Mouse (Mus musculus): Measurements from ENCODE around the gene Trak2. TPM values are rescaled to one million over a fixed set of nuclear protein-coding genes. Genes with fewer than 3 reads are reported as not detected.
"Not testable (repeated sequence)": the region's sequence is repeated elsewhere in the genome, so short reads cannot be mapped to it uniquely, and the experiment has no call there.

The Trak2 gene
- total and polyA plus RNA-seq, 3 experiments: 37.4 to 68.5 (median 57.0) TPM

GRCm38 (mm10) chr1:58889826-58890546, 83.2 kb downstream of the Trak2 start:
- no peak for DNase-seq

GRCm38 (mm10) chr1:58885646-58886045, 87.6 kb downstream of the Trak2 start:
- DNase-seq: no peak

GRCm38 (mm10) chr1:58883279-58883678, 90.0 kb downstream of the Trak2 start:
- not testable (repeated sequence) for DNase-seq

GRCm38 (mm10) chr1:58879291-58879690, 93.9 kb downstream of the Trak2 start:
- not testable (repeated sequence) for DNase-seq

- not testable (repeated sequence) for DNase-seq
Observed at GRCm38 (mm10) chr1:58876500-58876899, 96.7 kb downstream of the Trak2 start.

- DNase-seq: not testable (repeated sequence)
Observed at GRCm38 (mm10) chr1:58860586-58860985, 112.6 kb downstream of the Trak2 start.

GRCm38 (mm10) chr1:58859738-58860365, 113.4 kb downstream of the Trak2 start:
- DNase-seq: peak; percentile 85

- DNase-seq: not testable (repeated sequence)
Observed at GRCm38 (mm10) chr1:58859131-58859530, 114.1 kb downstream of the Trak2 start.

GRCm38 (mm10) chr1:58856811-58857210, 116.4 kb downstream of the Trak2 start:
- peak; percentile 63 for DNase-seq

Other genes starting within 250 kb of the Trak2 start
- 10 to 100 TPM; 15.5 to 22.9 TPM for gene Casp8, start 178.1 kb downstream of the Trak2 start, total RNA-seq (2021)
- gene Casp8, start 178.1 kb downstream of the Trak2 start, polyA plus RNA-seq (2012; rRNA removed): 0.74 and 0.89 TPM in 2 replicates
- gene Stradb, start 92 bp upstream of the Trak2 start, total RNA-seq (2021): 10 to 100 TPM; 25.7 to 34.7 TPM
- 13.7 and 16.6 TPM in 2 replicates for gene Stradb, start 92 bp upstream of the Trak2 start, polyA plus RNA-seq (2012; rRNA removed)
- gene C2cd6, start 121.5 kb upstream of the Trak2 start, total RNA-seq (2021): not detected
- not detected in 2 replicates for gene C2cd6, start 121.5 kb upstream of the Trak2 start, polyA plus RNA-seq (2012; rRNA removed)
- 10 to 100 TPM; 18.1 to 25.8 TPM for gene Tmem237, start 147.0 kb upstream of the Trak2 start, total RNA-seq (2021)
- 1.8 and 2.1 TPM in 2 replicates for gene Tmem237, start 147.0 kb upstream of the Trak2 start, polyA plus RNA-seq (2012; rRNA removed)
- under 1 TPM in 1 of 2 experiments, not detected in 1; 0.37 TPM for gene Mpp4, start 190.0 kb upstream of the Trak2 start, total RNA-seq (2021)
- gene Mpp4, start 190.0 kb upstream of the Trak2 start, polyA plus RNA-seq (2012; rRNA removed): 0.51 and 0.62 TPM in 2 replicates

Data from adrenal gland, adult 2 months (tissue).